Mouse (Mus musculus) ES-Bruce4 (cell line): Measurements from ENCODE around the gene Gm45808. TPM values are rescaled to one million over a fixed set of nuclear protein-coding genes. Genes with fewer than 3 reads are reported as not detected.

Experiments
- H3K27ac ChIP-seq: 2 replicates; pipeline ENCODE4 v1.5.1; 2012; ENCODE audit warnings: low read length, inconsistent platforms; ENCODE audit not compliant: insufficient read depth
- H3K27me3 ChIP-seq: 2 replicates; pipeline ENCODE4 v1.6.1; 2012; ENCODE audit warnings: mild to moderate bottlenecking, low read length, inconsistent platforms; ENCODE audit not compliant: control insufficient read depth, poor library complexity, insufficient read depth, severe bottlenecking
- H3K36me3 ChIP-seq: 2 replicates; pipeline ENCODE4 v1.6.1; 2012; ENCODE audit warnings: inconsistent platforms, mild to moderate bottlenecking, low read length, moderate library complexity; ENCODE audit not compliant: control insufficient read depth, poor library complexity, insufficient read depth, severe bottlenecking
- H3K4me1 ChIP-seq: one replicate; pipeline ENCODE4 v1.8.1; 2011; ENCODE audit warnings: low read length; ENCODE audit not compliant: control insufficient read depth, insufficient read depth
- H3K4me3 ChIP-seq: 2 replicates; pipeline ENCODE4 v1.5.1; 2011; ENCODE audit warnings: low read depth, mild to moderate bottlenecking, low read length
- H3K9ac ChIP-seq: 2 replicates; pipeline ENCODE4 v1.6.1; 2012; ENCODE audit warnings: low read depth, mild to moderate bottlenecking, inconsistent platforms; ENCODE audit not compliant: poor library complexity, severe bottlenecking
- H3K9me3 ChIP-seq: replicated peaks from 2 replicates; pipeline ENCODE4 v1.6.1; 2012; ENCODE audit warnings: mild to moderate bottlenecking, low read length, inconsistent platforms; ENCODE audit not compliant: control insufficient read depth, poor library complexity, insufficient read depth, severe bottlenecking
- CTCF ChIP-seq: IDR thresholded peaks from one replicate; pipeline ENCODE4 v1.8.1; 2011; ENCODE audit warnings: low read depth, low read length
- EP300 ChIP-seq: IDR thresholded peaks from 2 replicates; pipeline ENCODE4 v1.6.1; 2011; ENCODE audit warnings: low read depth, low read length; ENCODE audit not compliant: insufficient read depth
- POLR2A ChIP-seq: IDR thresholded peaks from one replicate; pipeline ENCODE4 v1.8.1; 2011; ENCODE audit warnings: low read length; ENCODE audit not compliant: insufficient read depth
- polyA plus RNA-seq: library from polyadenylated mRNA; stranded (reverse); fragments of >200 nt; gene quantifications from 2 replicates; pipeline ENCODE4 v1.2.4, GENCODE M21; 2011; ENCODE audit warnings: low read depth; ENCODE audit not compliant: missing spikeins, insufficient read depth, insufficient read length

Gene Gm45808
- polyA plus RNA-seq, 1 experiment = not detected

- Histone ChIP-seq H3K4me3 (no peak overlapping the region), H3K9ac (no peak overlapping the region), H3K9me3 (no peaks in the 10 kb centered on the region), H3K27ac (no peak overlapping the region), H3K27me3 (no peaks in the 10 kb centered on the region), H3K36me3 (no peaks in the 10 kb centered on the region), H3K4me1 (no peaks in the 10 kb centered on the region)
- TF ChIP-seq POLR2A (no peak), CTCF (no peak), EP300 (no peak)
These were observed 7.8 kb downstream of the Gm45808 start for GRCm38 (mm10) chr7:45478774-45479173.

- no peak overlapping the region; the same call in 1 of the 2 replicates for H3K27ac ChIP-seq
These were observed 9.6 kb downstream of the Gm45808 start for GRCm38 (mm10) chr7:45477003-45477402.

GRCm38 (mm10) chr7:45476453-45476852, 10.2 kb downstream of the Gm45808 start:
- H3K4me3 ChIP-seq = no peak overlapping the region
- no peaks in the 10 kb centered on the region for H3K9me3 ChIP-seq
- H3K36me3 ChIP-seq = no peaks in the 10 kb centered on the region
- no peaks in the 10 kb centered on the region for H3K27me3 ChIP-seq
- H3K4me1 ChIP-seq = no peaks in the 10 kb centered on the region
- TF ChIP-seq CTCF = no peak
- no peak for TF ChIP-seq EP300
- no peak overlapping the region for H3K27ac ChIP-seq
- no peak overlapping the region for H3K9ac ChIP-seq

More at GRCm38 (mm10) chr7:45477003-45477402, 9.6 kb downstream of the Gm45808 start:
- no peak overlapping the region for H3K9ac ChIP-seq
- no peaks in the 10 kb centered on the region for H3K27me3 ChIP-seq
- TF ChIP-seq CTCF = peak; percentile 42
- no peak for TF ChIP-seq EP300
- H3K4me1 ChIP-seq = no peaks in the 10 kb centered on the region
- no peak overlapping the region for H3K4me3 ChIP-seq
- no peaks in the 10 kb centered on the region for H3K36me3 ChIP-seq
- H3K9me3 ChIP-seq = no peaks in the 10 kb centered on the region

- Histone ChIP-seq H3K36me3 (no peaks in the 10 kb centered on the region), H3K27ac (peak overlapping the region; percentile 12; the same call in 1 of the 2 replicates), H3K4me3 (peak overlapping the region; percentile 63), H3K4me1 (no peaks in the 10 kb centered on the region), H3K27me3 (no peaks in the 10 kb centered on the region), H3K9me3 (no peaks in the 10 kb centered on the region), H3K9ac (peak overlapping the region; percentile 15)
- no peak for TF ChIP-seq CTCF
- TF ChIP-seq POLR2A = no peak
- no peak for TF ChIP-seq EP300
These were observed 11.2 kb downstream of the Gm45808 start for GRCm38 (mm10) chr7:45475291-45475969.

GRCm38 (mm10) chr7:45470869-45471268, 15.7 kb downstream of the Gm45808 start:
- no peaks in the 10 kb centered on the region for H3K27me3 ChIP-seq
- no peak overlapping the region for H3K9ac ChIP-seq
- H3K36me3 ChIP-seq = no peaks in the 10 kb centered on the region
- H3K4me1 ChIP-seq = no peaks in the 10 kb centered on the region
- H3K27ac ChIP-seq = no peak overlapping the region
- no peaks in the 10 kb centered on the region for H3K9me3 ChIP-seq
- TF ChIP-seq POLR2A (no peak), CTCF (no peak), EP300 (no peak)
- no peak overlapping the region for H3K4me3 ChIP-seq

- Histone ChIP-seq H3K27ac (peak overlapping the region; percentile 67), H3K9ac (peak overlapping the region; percentile 90), H3K4me1 (no peaks in the 10 kb centered on the region), H3K27me3 (no peaks in the 10 kb centered on the region), H3K36me3 (peaks cover 28% of the 10 kb centered on the region), H3K9me3 (no peaks in the 10 kb centered on the region), H3K4me3 (peak overlapping the region; percentile 74)
- TF ChIP-seq CTCF = no peak
- TF ChIP-seq EP300 = no peak
- TF ChIP-seq POLR2A = no peak
These were observed 19.4 kb downstream of the Gm45808 start for GRCm38 (mm10) chr7:45467090-45467670.
